Mouse (Mus musculus): ENCODE data around the gene Sprr2d.

The Sprr2d gene

GRCm38 (mm10) chr3:92338840-92339239 lies at the start of gene Sprr2d:
Sprr2d (plus strand) TSS chr3:92339140.
- DNase-seq (ENCODE audit: low spot score in 2 of 2): no peak

- DNase-seq (ENCODE audit: low spot score in 2 of 2): no peak
Observed at GRCm38 (mm10) chr3:92307406-92307805, 31.5 kb upstream of the Sprr2d start.

- DNase-seq (ENCODE audit: low spot score in 2 of 2): no peak
Observed at GRCm38 (mm10) chr3:92316320-92316719, 22.6 kb upstream of the Sprr2d start, which contains the start of gene Sprr2b. Sprr2b (plus strand) TSS chr3:92316620.

- DNase-seq (ENCODE audit: low spot score in 2 of 2): no peak
Observed at GRCm38 (mm10) chr3:92317384-92317783, 21.6 kb upstream of the Sprr2d start.

GRCm38 (mm10) chr3:92336278-92336677 lies 2.7 kb upstream of the Sprr2d start:
- no peak for DNase-seq (ENCODE audit: low spot score in 2 of 2)

- DNase-seq (ENCODE audit: low spot score in 2 of 2): no peak
Observed at GRCm38 (mm10) chr3:92351843-92352242, 12.9 kb downstream of the Sprr2d start, which contains the start of gene Sprr2e. Sprr2e (plus strand) TSS chr3:92352143.

GRCm38 (mm10) chr3:92361619-92362018 lies 22.7 kb downstream of the Sprr2d start:
- no peak for DNase-seq (ENCODE audit: low spot score in 2 of 2)

- no peak for DNase-seq (ENCODE audit: low spot score in 2 of 2)
Observed at GRCm38 (mm10) chr3:92364887-92365286, 25.9 kb downstream of the Sprr2d start, which contains the start of gene Sprr2f. Sprr2f (plus strand) TSS chr3:92365187.

- no peak for DNase-seq (ENCODE audit: low spot score in 2 of 2)
Observed at GRCm38 (mm10) chr3:92373613-92374012, 34.7 kb downstream of the Sprr2d start.

- no peak for DNase-seq (ENCODE audit: low spot score in 2 of 2)
Observed at GRCm38 (mm10) chr3:92385385-92385784, 46.4 kb downstream of the Sprr2d start, which contains the start of gene Sprr2h. Sprr2h (plus strand) TSS chr3:92385685.
